Mouse (Mus musculus) thymus, postnatal 25 days (tissue): ENCODE data around the gene Rpf1.
A peak's percentile ranks its signal among the peaks of the same experiment; 100 is the strongest.

Experiments
- DNase-seq: peaks from one replicate; pipeline ENCODE4 v3.0.0; 2022

The Rpf1 gene

DNA sequence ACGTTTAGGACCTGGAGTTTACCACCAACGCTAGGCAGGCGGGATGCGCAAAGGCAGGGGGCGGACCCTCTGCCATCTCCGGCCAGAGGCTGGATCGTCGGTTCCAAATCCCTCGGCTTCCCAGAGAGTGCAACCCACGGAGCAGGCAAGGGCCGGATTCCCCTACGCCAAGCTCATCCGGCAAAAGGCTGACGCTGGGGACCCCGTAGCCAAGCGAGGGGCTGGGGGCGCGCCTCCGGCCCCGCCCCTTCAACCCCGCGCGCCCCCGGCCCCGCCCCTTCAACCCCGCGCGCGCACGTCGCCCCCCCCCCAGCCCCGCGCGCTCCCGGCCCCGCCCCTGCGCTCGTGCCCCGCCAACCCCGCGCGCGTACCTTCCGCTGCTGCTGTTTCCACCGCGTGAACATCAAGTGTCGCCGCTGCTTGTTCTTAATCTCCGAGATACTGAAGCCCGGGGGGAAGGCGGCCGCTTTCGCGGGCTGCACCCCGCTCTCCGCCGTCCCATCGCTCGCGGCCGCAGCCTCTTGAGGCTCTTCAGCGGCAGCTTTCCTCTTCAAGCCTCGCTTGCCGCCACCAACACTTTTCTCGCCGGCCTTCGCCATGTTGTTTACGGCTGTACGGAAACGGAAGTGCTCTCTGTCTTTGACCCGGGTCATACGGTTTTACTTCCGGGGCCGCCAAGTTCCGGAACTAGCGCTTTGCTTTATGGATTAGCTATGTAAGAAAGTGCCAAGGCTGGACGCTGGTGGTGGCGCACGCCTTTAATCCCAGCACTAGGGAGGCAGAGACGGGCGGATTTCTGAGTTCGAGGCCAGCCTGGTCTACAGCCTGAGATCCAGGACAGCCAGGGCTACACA is at the start of gene Rpf1:
Rpf1 (minus strand) TSS at position 632 of the 854 bp plus-strand sequence.
- peak; percentile 89 for DNase-seq

DNA sequence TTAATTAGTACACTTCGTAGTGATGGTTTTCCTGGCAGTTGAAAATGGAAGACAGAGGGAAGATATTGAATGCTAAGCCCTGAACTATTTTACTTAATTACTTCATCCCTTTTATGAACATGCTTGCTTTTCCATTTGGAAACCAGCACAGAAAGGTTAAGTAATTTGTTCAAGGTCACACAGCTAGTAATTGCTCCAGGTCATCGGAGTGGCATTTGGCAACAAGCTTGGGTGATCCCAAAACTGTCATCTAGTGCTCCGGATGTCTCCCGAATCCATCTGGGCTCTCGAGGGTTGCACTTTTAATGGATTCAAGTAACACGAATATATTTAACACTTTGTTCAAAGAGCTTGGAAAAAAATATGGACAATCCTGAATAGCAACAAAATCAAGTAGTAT is 49.7 kb upstream of the Rpf1 start:
- DNase-seq, result no peak

DNA sequence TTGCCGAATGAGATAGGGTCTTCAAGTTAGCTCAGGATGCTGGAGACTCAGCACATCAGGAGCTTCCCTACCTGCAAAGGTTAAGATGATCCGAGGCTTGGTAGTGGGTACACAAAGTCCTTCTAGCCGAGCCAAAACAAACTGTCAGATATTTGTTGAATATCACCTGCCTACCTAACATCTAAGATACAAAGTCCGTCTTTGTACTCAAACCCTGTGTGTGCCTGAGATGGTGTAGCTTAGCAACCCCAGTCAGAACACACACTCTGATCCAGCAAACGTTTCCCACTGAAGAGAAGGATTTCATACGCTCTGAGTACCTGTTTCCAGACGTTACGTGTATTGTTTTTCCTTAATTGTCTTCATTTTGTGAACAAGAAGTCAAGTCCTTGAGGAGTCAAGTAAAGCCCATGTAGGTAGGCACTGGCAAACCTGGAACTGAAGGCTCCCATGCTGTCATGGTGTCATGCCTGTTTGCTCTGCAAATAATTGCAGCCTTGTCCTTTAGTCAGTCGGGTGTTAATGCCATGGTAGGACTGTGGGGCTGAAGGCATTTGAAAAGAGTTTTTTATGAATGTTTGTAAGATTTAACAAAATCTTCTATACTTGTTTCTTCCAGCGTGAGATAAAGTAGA is 49.0 kb upstream of the Rpf1 start, which contains the start of gene Uox:
Uox (plus strand) TSS at position 279 of the 635 bp plus-strand sequence.
- DNase-seq, result no peak

DNA sequence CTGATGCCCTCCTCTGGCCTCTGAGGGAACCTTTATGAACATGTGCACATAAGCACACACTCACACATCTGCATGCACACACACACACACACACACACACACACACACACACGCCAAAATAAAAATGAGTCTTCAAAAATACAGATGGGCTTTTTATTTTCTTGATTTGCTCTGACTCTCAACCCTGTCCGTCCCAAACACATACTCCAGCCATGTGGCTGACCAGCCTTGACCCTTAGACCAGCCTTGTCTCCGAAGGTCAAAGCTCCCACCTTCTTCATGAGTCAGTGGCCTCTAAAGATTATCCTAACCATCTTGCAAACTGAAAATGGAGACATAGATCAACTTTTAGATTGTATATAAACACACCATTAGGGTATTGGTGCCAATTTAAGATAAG is 48.4 kb upstream of the Rpf1 start:
- no peak for DNase-seq

DNA sequence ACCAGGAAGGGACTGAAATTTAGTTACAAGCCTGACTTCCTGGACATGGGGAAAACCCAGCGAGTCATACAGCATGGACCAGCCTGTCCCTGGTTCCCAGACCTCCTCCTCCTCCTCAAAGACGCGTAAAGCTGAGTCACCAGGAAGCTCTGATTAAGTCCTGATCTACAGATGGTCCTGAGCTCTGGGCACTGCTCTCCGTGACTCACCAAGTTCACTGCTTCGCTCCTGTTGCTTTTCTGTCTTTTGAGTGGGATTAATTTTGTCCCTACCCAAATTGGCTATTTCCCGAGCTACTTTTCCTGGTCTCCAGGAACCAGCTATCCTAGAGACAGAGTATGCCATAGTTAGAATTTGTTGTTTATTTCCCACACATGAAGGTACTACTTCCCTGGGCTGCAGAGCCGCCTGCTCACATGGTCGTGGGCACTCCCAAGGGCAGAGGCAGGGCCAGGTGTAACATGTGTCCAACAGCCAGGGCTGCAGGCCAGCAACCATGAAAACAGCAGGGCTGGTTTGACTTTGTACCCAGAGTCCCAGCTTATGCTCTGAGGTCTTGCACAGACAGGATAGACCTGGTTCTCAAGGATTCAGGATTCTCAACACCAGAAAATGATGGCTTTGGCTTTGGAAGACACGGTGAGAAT is 46.8 kb upstream of the Rpf1 start:
- DNase-seq, result no peak

DNA sequence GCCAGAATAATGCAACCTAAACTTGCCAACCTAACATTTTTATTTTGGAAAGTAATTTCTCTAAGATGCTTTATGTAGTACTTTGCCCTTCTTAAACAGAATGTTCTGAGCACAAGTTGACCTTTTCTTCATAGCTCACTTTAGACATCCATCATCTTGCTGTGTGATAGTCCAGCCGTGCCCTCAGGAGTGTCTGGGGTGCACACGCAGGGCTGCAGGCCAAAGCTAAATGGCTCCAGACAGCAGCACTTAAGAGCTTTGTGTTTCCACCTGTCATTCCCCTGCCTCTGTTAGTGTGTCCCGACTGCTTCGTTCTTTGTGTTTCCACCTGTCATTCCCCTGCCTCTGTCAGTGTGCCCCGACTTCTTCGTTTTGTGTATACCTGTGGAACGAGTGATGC is 46.1 kb upstream of the Rpf1 start:
- DNase-seq, result no peak

DNA sequence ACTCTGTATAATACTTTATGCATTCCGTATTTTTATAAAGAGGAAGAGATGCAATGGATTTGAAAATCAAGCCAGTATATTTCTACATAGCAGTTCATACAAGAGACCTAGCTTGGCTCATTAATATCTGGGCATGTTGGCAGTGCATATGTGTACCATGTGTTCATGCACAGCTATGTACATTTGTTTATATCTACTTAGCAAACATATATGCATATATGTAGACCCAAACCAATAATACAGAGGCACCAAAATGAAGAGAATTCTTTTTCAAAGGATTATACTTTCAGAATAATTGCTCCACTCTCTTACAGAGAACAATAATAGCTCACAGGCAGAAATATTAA is 43.8 kb upstream of the Rpf1 start:
- no peak for DNase-seq

DNA sequence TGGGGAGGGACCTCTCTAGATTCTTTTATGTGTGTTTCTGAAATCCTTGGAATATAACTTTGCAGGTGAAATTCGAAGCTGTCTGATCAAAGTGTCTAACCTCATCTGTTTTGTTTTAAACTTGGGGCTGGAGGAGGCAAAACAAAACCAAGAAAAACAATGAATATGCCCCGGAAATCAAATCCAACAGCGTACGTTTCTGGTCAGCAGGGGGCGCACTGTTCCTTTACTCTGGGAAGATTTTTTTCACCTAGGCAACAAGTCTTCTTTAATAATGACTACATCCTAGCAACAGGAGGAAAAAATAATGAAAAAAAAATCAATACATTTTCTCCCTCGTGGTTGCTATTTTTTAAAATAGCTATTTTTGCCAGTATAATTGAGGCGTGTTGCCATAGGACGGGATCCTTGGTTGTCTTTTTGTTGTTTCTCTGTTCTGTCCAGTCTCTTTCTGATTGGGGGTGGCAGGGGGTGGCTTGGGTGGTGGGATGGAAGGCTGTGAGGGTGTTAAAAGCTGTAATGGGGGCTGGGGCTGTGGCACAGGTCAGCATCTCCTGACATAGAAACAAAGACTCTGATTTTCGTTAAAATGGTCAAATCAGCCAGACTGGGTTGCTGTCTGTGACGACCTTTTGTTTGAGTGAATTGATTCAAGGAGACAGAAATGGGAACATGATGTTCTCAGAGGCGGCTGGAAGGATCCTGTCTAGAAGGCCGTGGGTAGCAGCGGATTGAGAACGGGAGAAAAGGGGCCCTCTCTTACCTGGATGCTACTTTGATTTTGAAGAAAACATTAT is 43.2 kb upstream of the Rpf1 start:
- DNase-seq, result peak; percentile 71

DNA sequence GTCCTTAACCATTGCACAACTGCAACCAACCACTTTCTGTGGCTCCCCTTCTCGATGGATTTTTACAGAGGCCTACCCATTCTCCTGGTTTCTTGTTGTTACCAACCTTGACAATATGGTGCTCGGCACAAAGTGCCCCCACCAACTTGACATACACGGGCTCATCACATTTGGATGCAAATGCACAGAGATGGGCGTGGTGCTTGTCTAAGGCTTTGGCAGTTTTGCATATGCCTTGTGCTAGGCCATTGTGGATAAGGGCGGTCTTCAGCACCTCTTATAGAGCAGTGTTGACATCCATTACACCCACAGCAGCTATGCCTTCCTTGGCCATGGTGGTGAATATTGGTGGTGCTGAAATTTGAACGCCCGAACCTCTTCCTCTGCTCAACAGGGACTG is 41.7 kb upstream of the Rpf1 start:
- DNase-seq, result no peak

DNA sequence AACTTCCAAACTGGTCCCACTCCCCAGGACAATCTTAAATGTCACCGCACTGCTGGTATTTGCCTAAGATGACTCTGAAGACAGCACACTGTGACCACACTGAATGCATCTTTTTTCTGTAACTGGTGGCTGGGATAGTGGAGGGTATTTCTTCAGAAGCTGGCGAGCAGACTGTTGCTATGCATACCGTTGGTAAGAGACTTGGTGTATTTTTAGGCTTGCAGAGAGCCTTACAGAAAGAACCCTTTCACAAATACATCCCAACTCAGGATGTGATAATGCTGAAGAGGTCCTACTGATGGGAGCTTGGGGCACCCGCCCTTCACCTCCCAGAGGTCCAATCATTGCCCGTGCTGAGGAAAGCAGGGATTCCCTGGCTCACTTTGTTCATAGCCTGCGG is 36.3 kb upstream of the Rpf1 start:
- no peak for DNase-seq

DNA sequence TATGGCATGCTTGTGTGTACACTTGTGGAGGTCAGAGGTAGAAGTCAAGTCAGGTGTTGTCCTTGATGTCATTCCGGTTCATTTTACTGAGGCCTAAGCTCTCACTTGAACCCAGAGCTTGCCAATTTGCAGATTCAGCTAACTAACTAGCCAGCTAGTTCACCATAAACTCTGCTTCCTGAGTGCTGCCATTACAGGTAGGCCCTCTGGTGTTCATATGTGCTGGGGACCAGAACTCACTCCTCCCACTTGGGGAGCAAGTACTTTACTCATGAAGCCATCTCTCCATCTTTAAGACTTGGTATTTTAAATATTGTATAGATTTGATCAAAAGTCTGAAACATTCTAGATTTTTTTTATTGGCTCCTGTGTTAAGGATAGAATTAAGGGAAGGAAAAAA is 35.3 kb upstream of the Rpf1 start:
- DNase-seq, result no peak

DNA sequence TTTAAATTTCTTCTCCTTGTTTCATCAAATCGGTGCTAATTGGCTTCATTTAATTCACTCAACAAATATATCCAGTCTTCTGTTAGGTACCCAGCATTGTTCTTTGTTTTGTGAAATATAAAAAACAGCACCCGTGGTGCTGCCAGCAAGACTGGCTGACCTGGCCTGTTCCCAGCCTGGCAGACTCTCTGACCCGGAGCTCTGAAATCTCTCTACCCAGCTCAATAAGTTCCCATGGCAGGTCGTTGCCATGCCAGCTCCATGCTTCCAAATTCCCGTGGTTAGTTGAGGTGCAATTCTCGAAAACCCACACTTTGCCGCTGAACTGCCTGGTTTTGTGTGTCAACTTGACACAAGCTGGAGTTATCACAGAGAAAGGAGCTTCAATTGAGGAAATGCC is 33.6 kb upstream of the Rpf1 start:
- no peak for DNase-seq

DNA sequence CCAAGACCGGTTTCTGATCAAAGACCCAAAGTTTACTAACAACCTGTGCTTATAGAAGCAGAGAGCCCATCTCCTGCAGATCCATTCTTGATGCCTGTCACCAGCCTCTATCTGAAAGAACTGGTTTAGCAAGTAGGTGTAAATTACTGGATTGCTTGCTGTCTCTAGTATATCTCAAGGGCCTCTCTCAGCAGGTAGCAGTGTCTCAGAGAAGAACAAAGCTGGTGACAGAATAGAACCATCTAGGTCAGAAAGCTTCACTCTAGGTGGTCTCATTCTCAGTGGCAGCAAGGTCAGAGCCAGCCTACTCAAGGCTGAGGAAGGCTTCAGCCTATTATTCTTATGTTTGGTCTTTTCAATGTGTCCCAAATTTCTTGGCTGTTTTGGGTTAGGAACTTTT is 22.4 kb upstream of the Rpf1 start:
- no peak for DNase-seq

DNA sequence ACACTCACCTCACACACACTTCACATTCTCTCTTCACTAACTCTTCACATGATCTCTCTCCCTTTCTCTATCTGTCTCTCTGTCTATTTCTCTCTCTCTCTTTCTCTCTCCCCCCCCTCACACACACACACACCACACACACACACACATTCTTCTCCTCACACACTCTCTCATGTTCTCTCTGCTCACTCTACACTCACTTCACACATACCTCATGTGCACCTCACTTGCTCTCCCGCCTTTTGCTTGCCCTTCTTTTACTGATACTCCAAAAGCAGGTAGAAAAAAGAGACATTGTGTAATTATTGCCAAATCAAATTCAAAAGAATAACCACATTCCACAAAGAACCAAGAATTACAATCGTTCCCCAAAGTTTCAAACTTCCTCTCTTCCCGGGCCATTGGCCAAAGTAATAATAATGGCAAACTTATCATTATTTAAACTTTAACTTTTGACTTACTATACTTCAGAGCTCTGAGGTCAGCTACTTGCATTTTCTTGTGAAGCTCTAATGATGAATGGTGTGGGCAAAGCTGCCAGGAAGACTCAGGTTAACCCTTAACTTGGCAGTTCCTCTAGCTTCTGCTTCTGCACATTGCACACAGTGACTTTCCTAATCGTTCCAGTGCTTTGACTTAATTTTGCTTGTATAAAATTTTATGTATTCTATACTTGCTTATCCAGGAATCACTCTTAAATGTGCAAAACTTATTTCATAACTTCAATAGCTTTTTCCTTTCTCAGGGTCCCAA is 19.5 kb upstream of the Rpf1 start:
- no peak for DNase-seq

DNA sequence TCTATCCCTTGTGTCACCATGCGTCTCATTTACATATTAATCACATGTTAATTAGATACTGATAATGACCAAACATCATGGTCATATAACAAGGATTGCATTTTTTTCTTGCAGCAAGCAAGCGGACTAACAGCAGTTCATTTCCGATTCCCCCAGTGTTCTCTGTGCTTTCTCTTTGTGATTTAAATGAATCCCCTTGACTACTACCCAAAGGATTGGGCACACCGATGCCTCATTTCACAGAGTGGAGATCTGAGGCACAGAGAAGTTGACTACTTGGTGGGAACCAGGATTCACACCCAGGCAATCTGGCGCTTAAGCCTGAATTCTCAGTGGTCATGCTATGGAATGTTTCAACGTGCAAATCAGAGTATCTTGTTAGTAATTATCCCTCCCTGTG is 13.8 kb upstream of the Rpf1 start:
- no peak for DNase-seq

DNA sequence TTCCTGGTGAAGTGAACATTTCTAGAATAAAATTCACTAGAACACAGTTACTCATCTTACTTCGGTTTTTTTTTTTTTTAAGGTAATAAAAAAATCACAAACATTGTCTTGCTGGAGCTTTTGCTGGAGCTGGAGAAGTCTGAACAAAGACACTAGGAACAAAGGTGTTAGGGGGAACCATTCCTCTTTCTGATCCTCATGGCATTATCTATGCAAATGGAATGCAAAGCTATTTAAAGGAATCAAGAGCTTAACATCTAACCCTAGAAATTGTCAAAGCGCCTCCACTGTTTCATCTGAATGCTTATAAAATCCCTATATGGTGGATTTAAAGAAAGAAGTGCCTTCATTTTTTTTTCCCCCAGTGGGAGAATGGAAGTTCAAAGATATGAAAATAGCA is 7.1 kb upstream of the Rpf1 start:
- DNase-seq, result no peak

DNA sequence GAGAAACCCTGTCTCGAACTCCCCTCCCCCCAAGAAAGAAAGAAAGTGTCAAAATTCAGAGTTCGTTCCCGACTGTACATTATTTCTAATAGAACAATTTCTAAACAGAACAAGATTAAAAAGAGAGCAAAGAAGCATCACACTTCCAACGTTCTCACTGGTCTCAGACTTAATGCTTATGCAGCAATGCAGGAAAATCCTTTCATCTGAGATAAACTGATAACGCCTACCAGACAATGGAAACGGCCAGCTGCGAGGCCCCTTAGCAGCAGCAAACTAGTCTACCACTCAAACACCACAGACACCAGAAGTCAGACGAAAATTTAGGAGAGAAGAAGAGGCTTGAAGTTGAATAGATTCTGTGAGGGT is 407 bp upstream of the Rpf1 start:
- DNase-seq, result no peak

DNA sequence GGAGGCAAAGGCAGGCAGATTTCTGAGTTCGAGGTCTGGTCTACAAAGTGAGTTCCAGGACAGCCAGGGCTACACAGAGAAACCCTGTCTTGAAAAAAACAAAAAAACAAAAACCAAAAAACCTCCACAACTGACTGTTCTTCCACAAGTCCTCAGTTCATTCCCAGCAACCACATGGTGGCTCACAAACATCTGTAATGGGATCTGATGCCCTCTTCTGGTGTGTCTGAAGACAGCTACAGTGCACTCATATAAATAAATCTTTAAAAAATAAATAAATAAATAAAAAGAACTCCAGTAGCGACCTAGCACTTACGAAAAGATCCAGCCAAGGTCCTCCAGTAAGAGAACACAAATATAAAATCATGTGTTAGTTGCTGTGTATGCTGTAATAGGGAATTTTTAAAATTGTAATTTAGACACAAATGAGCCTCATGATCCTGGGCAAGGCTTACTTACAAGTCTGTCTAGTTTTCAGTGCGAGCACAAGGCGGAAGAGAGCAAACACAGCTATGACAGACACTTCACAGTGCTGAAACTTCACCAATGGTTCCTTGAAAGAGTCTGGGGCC is 917 bp downstream of the Rpf1 start:
- DNase-seq, result no peak

DNA sequence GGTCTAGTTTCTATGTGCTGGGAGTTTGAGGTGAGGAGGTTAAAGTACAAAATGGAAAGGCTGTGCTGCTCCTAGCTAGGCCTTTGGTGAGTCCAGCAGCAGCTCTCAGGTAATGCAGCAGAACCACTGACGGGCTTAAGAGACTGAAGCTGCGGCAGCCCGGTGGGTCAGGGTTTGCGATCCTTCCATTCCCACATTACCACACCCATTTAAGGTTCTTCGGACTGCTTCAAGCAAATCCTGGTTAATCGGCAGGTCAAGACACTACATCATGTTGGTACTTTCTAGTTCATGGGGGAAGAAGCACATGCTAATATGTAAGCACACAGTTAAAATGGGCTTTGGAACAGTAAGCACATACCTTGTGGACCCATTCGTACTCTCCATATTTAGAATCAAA is 14.5 kb downstream of the Rpf1 start:
- no peak for DNase-seq

DNA sequence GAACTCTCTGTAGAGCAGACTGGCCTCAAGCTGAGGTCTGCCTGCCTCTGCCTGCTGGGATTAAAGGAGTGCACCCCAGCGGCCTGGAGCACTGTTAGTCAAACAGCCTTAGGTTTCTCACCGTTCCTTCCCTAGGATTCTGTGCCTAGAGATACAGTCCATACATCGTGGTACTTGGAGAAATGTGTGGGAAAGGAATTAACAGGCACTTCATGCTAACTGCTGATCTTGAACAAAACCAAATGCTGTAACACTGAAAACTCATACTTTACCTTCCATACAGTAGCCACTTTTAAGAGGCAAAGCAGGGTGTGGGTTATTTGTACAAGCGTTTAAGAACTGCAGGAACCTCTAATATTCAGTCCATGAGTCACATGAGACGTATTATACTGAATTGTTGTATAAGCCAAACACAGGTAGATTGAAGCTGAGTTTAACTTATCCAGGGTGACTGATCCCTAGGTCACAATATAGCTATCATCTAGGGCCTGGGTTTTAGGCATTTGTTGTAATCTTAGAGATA is 19.6 kb downstream of the Rpf1 start:
- no peak for DNase-seq

DNA sequence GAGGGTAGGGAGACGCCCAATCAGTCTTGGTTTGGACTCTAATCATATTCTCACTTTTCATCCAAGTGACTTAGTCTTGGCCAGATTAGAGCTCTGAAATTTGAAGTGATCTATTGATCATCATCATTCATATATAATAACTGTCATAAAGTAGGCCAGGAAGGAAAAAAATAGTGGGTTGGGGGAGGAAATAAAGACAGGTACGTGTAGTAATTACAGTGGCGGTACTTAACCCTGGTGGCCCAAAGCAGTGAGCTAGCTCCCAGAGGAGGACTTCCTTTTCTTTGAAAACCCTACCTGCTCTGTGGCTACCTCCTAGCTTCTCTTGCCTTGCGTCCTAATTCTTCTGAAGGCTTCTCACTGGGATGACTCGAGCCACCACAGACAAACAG is 20.4 kb downstream of the Rpf1 start:
- DNase-seq, result no peak
